Mouse (Mus musculus): ENCODE results near the gene Ranbp1. TPM values are rescaled to one million over a fixed set of nuclear protein-coding genes. Genes with fewer than 3 reads are reported as not detected.

Ranbp1 gene
- polyA plus RNA-seq, 1 experiment from 2014 or later: 216 TPM

GRCm38 (mm10) chr16:18252736-18253135 is 4.2 kb upstream of the Ranbp1 start:
- no peaks in the 10 kb centered on the region for H3K27me3 ChIP-seq
- no peak for ATAC-seq
- DNase-seq (ENCODE audit: low read depth, low spot score): no peak
- ChIA-PET POLR2A (no interaction called here), CTCF (interaction anchor here (0.8 kb wide), 1 partner anchor 15 kb away, joined by 3 read pairs; no protein-coding TSS in a partner anchor)
- in situ Hi-C loops (cut with MboI; ENCODE audit: low pct_unique_long_range_greater_than_20kb): no loop called here
- TF ChIP-seq CTCF (IDR thresholded peaks at IDR 0.05): no peak

- no peak for DNase-seq (ENCODE audit: low read depth, low spot score)
- POLR2A ChIA-PET: no interaction called here
- no peaks in the 10 kb centered on the region for H3K27me3 ChIP-seq
- TF ChIP-seq CTCF (IDR thresholded peaks at IDR 0.05): no peak
- in situ Hi-C loops (cut with MboI; ENCODE audit: low pct_unique_long_range_greater_than_20kb): no loop called here
- ATAC-seq: no peak
- CTCF ChIA-PET: no interaction called here
Observed at GRCm38 (mm10) chr16:18250828-18251790, 2.6 kb upstream of the Ranbp1 start.

GRCm38 (mm10) chr16:18250231-18250630 is 1.7 kb upstream of the Ranbp1 start:
- no peak for TF ChIP-seq CTCF (IDR thresholded peaks at IDR 0.05)
- ChIA-PET POLR2A (no interaction called here), CTCF (no interaction called here)
- ATAC-seq (no peak), DNase-seq (ENCODE audit: low read depth, low spot score) (no peak)
- H3K27me3 ChIP-seq: no peaks in the 10 kb centered on the region
- in situ Hi-C loops (cut with MboI; ENCODE audit: low pct_unique_long_range_greater_than_20kb): no loop called here

GRCm38 (mm10) chr16:18249364-18249967 is 934 bp upstream of the Ranbp1 start:
- no peak for TF ChIP-seq CTCF (IDR thresholded peaks at IDR 0.05)
- in situ Hi-C loops (cut with MboI; ENCODE audit: low pct_unique_long_range_greater_than_20kb): no loop called here
- no peaks in the 10 kb centered on the region for H3K27me3 ChIP-seq
- ATAC-seq (no peak), DNase-seq (ENCODE audit: low read depth, low spot score) (no peak)
- CTCF ChIA-PET: no interaction called here
- POLR2A ChIA-PET: interaction anchor here (0.7 kb wide), 1 partner anchor 132 kb away, joined by 3 read pairs; no protein-coding TSS in a partner anchor

- ATAC-seq: peak; percentile 23
- DNase-seq (ENCODE audit: low read depth, low spot score): no peak
- in situ Hi-C loops (cut with MboI; ENCODE audit: low pct_unique_long_range_greater_than_20kb): no loop called here
- POLR2A ChIA-PET: interaction anchor here (0.6 to 1.4 kb wide), 3 partner anchors 11 to 375 kb away, joined by 3 to 5 read pairs (median 4); no protein-coding TSS in a partner anchor
- no peak for TF ChIP-seq CTCF (IDR thresholded peaks at IDR 0.05)
- CTCF ChIA-PET: interaction anchor here (1.2 kb wide), 1 partner anchor 12 kb away, joined by 4 read pairs; no protein-coding TSS in a partner anchor
- H3K27me3 ChIP-seq: no peaks in the 10 kb centered on the region
Observed at GRCm38 (mm10) chr16:18247521-18248399, 772 bp downstream of the Ranbp1 start.

- DNase-seq (ENCODE audit: low read depth, low spot score) (no peak), ATAC-seq (no peak)
- in situ Hi-C loops (cut with MboI; ENCODE audit: low pct_unique_long_range_greater_than_20kb): no loop called here
- POLR2A ChIA-PET: interaction anchor here (1.2 kb wide), 1 partner anchor 161 kb away, joined by 3 read pairs; no protein-coding TSS in a partner anchor
- H3K27me3 ChIP-seq: no peaks in the 10 kb centered on the region
- CTCF ChIA-PET: no interaction called here
- no peak for TF ChIP-seq CTCF (IDR thresholded peaks at IDR 0.05)
Observed at GRCm38 (mm10) chr16:18241581-18241980, 7.0 kb downstream of the Ranbp1 start.

- CTCF ChIA-PET: interaction anchor here (1.8 kb wide), 1 partner anchor 11 kb away, joined by 4 read pairs; no protein-coding TSS in a partner anchor
- DNase-seq (ENCODE audit: low read depth, low spot score) (no peak), ATAC-seq (no peak)
- POLR2A ChIA-PET: interaction anchor here (0.6 to 0.8 kb wide), 2 partner anchors 11 to 18 kb away, joined by 3 to 4 read pairs; partner anchors contain the start of genes Ranbp1 and Trmt2a
- in situ Hi-C loops (cut with MboI; ENCODE audit: low pct_unique_long_range_greater_than_20kb): no loop called here
- TF ChIP-seq CTCF (IDR thresholded peaks at IDR 0.05): no peak
- H3K27me3 ChIP-seq: no peaks in the 10 kb centered on the region
Observed at GRCm38 (mm10) chr16:18236676-18237501, 11.6 kb downstream of the Ranbp1 start.

- ChIA-PET CTCF (interaction anchor here (0.7 to 1.8 kb wide), 2 partner anchors 12 to 49 kb away, joined by 3 to 4 read pairs; no protein-coding TSS in a partner anchor), POLR2A (interaction anchor here (0.7 kb wide), 1 partner anchor 15 kb away, joined by 3 read pairs; no protein-coding TSS in a partner anchor)
- no peak for DNase-seq (ENCODE audit: low read depth, low spot score)
- ATAC-seq: peak; percentile 44
- in situ Hi-C loops (cut with MboI; ENCODE audit: low pct_unique_long_range_greater_than_20kb): no loop called here
- TF ChIP-seq CTCF (IDR thresholded peaks at IDR 0.05): no peak
- H3K27me3 ChIP-seq: no peaks in the 10 kb centered on the region
Observed at GRCm38 (mm10) chr16:18235389-18236065, 13.0 kb downstream of the Ranbp1 start.

All from Patski (cell line).